Mouse (Mus musculus) forebrain, postnatal 0 days (tissue): ENCODE measurements around the gene Olfr612. TPM values are rescaled to one million over a fixed set of nuclear protein-coding genes. Genes with fewer than 3 reads are reported as not detected.
"Not testable (repeated sequence)": the region's sequence is repeated elsewhere in the genome, so short reads cannot be mapped to it uniquely, and the experiment has no call there.

ENCODE experiments used
- ATAC-seq: fragments of 200-750 bp; cut with Nextera tagmentation; 2 replicates; pipeline ENCODE4 v1.8.0; 2017; ENCODE audit warnings: mild to moderate bottlenecking, moderate library complexity
- DNase-seq: peaks from one replicate; pipeline ENCODE4 v3.0.0-alpha.2; 2015
- H3K27ac ChIP-seq: fragments of 300-500 bp; sonication (generic); 2 replicates; pipeline ENCODE4 v1.5.1; 2014; ENCODE audit warnings: low read depth, mild to moderate bottlenecking, antibody characterized with exemption, low read length, moderate library complexity, mixed read lengths
- H3K27me3 ChIP-seq: fragments of 300-500 bp; sonication (generic); 2 replicates; pipeline ENCODE4 v1.6.1; 2014; ENCODE audit warnings: mild to moderate bottlenecking, low read length, mixed read lengths; ENCODE audit not compliant: insufficient read depth
- H3K36me3 ChIP-seq: fragments of 300-500 bp; sonication (generic); 2 replicates; pipeline ENCODE4 v1.6.1; 2014; ENCODE audit warnings: mild to moderate bottlenecking, moderate library complexity; ENCODE audit not compliant: insufficient read depth
- H3K4me1 ChIP-seq: fragments of 300-500 bp; sonication (generic); 2 replicates; pipeline ENCODE4 v1.6.1; 2014; ENCODE audit warnings: antibody characterized with exemption; ENCODE audit not compliant: insufficient read depth
- H3K4me2 ChIP-seq: fragments of 300-500 bp; sonication (generic); 2 replicates; pipeline ENCODE4 v1.6.1; 2014; ENCODE audit warnings: low read depth, mild to moderate bottlenecking, moderate library complexity
- H3K4me3 ChIP-seq: fragments of 300-500 bp; sonication (generic); 2 replicates; pipeline ENCODE4 v1.5.1; 2014; ENCODE audit warnings: low read depth, low read length, mixed read lengths
- H3K9ac ChIP-seq: fragments of 300-500 bp; sonication (generic); 2 replicates; pipeline ENCODE4 v1.6.1; 2014; ENCODE audit warnings: mild to moderate bottlenecking
- H3K9me3 ChIP-seq: fragments of 300-500 bp; sonication (generic); 2 replicates; pipeline ENCODE4 v1.6.1; 2016; ENCODE audit warnings: low read length
- CTCF ChIP-seq: sonication (generic); IDR thresholded peaks from 2 replicates; pipeline ENCODE4 v1.5.1; 2016; ENCODE audit warnings: antibody characterized with exemption, control low read depth, low read depth
- WGBS: fragments of 180-500 bp; shearing (Covaris S2); extraction: QIAGEN DNeasy Blood & Tissue Kit; methylation state at CpG from one replicate; pipeline ENCODE4 v1.1.7; 2014; 5-methylcytosine and 5-hydroxymethylcytosine counted together
- polyA plus RNA-seq: library from polyadenylated mRNA; unstranded; fragments of >200 nt; fragmentation: Nextera tagmentation; extraction: Ambion mirVana; gene quantifications from 2 replicates; pipeline ENCODE4 v1.2.1, GENCODE M21; 2015
- total RNA-seq: library from RNA; depleted of rRNA; stranded (reverse); fragments of >200 nt; gene quantifications from 2 replicates; pipeline ENCODE4 v1.2.3, GENCODE M21; 2014; rRNA removed

Olfr612 gene
- not detected in 2 replicates for total RNA-seq
- polyA plus RNA-seq = not detected in 2 replicates

DNA sequence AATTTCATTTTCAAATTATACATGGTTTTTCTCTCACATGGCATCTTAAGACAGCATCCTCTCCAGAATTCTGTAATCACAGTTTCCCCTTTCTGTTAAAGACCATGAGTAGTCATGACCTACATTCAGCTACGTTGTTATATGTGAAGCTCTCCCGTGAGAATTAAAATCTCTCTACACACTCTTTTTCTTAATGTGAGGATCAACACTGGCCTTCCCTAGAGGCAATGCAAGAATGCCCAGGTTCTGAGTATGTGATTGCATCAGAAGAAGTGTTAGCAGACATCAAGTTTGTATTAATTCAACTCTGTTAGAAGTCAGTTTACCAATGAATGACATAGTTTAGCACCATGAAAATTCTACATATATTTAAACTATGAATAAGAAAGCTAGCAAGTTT is at the start of gene Olfr612:
TSS of gene Olfr612 (minus strand) at position 101 of the 400 bp plus-strand sequence.
- H3K27ac ChIP-seq, H3K36me3 ChIP-seq, H3K4me1 ChIP-seq, H3K4me2 ChIP-seq, H3K27me3 ChIP-seq, ATAC-seq, DNase-seq, H3K9ac ChIP-seq, H3K4me3 ChIP-seq, H3K9me3 ChIP-seq: not testable (repeated sequence)
- WGBS = 88% methylated on average over 2 of the region's 2 CpGs

DNA sequence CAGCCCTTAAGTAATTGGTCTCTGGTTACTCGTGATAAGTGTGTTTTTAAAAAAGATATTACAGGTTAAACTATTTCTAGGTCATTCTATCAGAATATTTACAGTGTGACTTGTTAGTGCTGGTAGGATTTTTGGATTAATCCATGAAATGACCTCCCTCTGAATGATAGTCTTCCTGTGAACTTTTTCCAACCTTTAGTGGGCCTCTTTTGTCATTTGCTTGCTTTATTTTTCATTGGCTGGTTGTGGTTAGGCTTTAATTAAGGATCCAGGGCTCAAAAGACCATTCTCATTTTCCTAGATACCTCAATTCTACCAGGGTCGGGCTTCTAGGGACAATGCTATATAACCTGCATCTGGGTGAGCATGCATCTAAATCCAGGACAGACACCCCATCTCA is 47.3 kb upstream of the Olfr612 start, which contains the start of gene Olfr618:
TSS of gene Olfr618 (plus strand) at position 301 of the 400 bp plus-strand sequence.
- WGBS = 48% methylated on average over 2 of the region's 2 CpGs
- H3K27me3 ChIP-seq = no peaks in the 10 kb centered on the region
- no peaks in the 10 kb centered on the region for H3K36me3 ChIP-seq
- no peaks in the 10 kb centered on the region for H3K4me1 ChIP-seq
- no peak for ATAC-seq
- no peak for DNase-seq
- no peak within 1 kb of the TSS for H3K9ac ChIP-seq
- H3K9me3 ChIP-seq = no peaks in the 10 kb centered on the region
- no peak within 1 kb of the TSS for H3K4me2 ChIP-seq
- no peak for TF ChIP-seq CTCF
- no peak within 1 kb of the TSS for H3K27ac ChIP-seq
- no peak within 1 kb of the TSS for H3K4me3 ChIP-seq

DNA sequence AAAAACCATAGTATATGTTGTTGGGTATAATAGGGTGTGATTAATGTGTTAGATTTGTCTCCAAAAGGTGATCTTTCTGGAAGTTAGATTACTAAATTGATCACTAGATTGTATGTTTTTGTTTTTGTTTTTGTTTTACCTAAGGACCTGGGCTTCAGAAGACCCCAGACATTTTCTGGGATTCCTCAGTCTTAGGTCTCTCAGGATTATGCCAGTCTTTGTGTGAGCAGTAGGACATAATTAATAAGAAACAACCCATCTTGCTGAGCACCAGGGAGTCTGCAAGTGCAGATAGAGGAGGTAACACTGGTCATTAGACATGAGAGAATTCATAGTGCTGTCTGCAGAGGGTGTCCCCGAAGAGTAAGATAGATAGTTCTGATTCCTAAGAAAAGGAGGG is 30.2 kb upstream of the Olfr612 start, which contains the start of gene Olfr617:
TSS of gene Olfr617 (plus strand) at position 301 of the 400 bp plus-strand sequence.
- DNase-seq = no peak
- H3K9me3 ChIP-seq = no peaks in the 10 kb centered on the region
- no peaks in the 10 kb centered on the region for H3K27me3 ChIP-seq
- no peaks in the 10 kb centered on the region for H3K4me1 ChIP-seq
- WGBS = 82% methylated on average over 1 of the region's 1 CpGs
- H3K4me2 ChIP-seq = no peak within 1 kb of the TSS
- H3K4me3 ChIP-seq = no peak within 1 kb of the TSS
- no peaks in the 10 kb centered on the region for H3K36me3 ChIP-seq
- no peak within 1 kb of the TSS for H3K9ac ChIP-seq
- H3K27ac ChIP-seq = no peak within 1 kb of the TSS
- ATAC-seq = no peak
- no peak for TF ChIP-seq CTCF

DNA sequence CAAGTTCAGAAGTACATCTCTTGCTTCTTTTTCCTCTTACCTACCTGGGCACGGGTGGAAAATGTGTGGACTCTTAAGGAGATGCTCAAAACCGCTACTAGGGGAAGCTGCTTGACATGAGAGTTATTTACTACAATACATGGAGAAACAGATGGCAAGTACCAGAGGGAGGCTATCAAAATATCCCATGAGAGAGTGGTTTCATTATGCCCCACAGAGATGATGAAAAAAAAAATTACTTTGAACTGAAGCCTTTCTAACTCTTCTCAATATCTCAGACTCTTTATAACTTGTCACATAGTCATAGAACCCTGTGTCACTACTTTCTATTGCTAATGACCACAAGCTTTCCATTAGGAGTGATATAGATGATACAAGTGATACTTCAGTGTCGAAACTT is 26.5 kb upstream of the Olfr612 start, which contains the start of gene Olfr616:
TSS of gene Olfr616 (minus strand) at position 101 of the 400 bp plus-strand sequence.
- TF ChIP-seq CTCF = no peak
- no peaks in the 10 kb centered on the region for H3K9me3 ChIP-seq
- no peaks in the 10 kb centered on the region for H3K36me3 ChIP-seq
- no peaks in the 10 kb centered on the region for H3K4me1 ChIP-seq
- DNase-seq (no peak), ATAC-seq (no peak)
- H3K27me3 ChIP-seq = no peaks in the 10 kb centered on the region
- WGBS = 88% methylated on average over 3 of the region's 3 CpGs
- H3K4me2 ChIP-seq = no peak within 1 kb of the TSS
- no peak within 1 kb of the TSS for H3K27ac ChIP-seq
- no peak within 1 kb of the TSS for H3K4me3 ChIP-seq
- no peak within 1 kb of the TSS for H3K9ac ChIP-seq

DNA sequence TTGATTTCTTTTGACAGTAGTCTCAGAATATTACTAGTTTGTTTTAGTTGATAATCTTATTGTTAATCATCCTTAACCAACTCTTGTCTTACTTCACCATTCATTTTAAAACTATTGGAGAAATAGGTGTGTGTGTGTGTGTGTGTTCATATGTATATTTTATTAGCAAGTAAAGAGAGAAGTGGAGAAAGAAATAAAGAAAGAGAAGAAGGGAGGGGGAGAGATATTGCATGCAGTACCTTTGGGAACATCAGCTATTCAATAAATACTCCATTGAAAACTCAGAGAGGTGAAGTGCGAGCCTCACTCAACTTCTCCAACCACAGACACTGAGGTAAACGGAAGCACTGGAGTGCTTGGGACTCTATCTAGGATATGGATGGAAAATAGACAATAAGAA is 13.3 kb upstream of the Olfr612 start, which contains the start of gene Olfr615:
TSS of gene Olfr615 (plus strand) at position 301 of the 400 bp plus-strand sequence.
- Histone ChIP-seq H3K9ac (no peak within 1 kb of the TSS), H3K27me3 (no peaks in the 10 kb centered on the region), H3K9me3 (no peaks in the 10 kb centered on the region), H3K4me3 (no peak within 1 kb of the TSS), H3K4me1 (no peaks in the 10 kb centered on the region), H3K36me3 (no peaks in the 10 kb centered on the region), H3K27ac (no peak within 1 kb of the TSS), H3K4me2 (no peak within 1 kb of the TSS)
- no peak for ATAC-seq
- no peak for TF ChIP-seq CTCF
- WGBS = 81% methylated on average over 2 of the region's 2 CpGs
- no peak for DNase-seq

DNA sequence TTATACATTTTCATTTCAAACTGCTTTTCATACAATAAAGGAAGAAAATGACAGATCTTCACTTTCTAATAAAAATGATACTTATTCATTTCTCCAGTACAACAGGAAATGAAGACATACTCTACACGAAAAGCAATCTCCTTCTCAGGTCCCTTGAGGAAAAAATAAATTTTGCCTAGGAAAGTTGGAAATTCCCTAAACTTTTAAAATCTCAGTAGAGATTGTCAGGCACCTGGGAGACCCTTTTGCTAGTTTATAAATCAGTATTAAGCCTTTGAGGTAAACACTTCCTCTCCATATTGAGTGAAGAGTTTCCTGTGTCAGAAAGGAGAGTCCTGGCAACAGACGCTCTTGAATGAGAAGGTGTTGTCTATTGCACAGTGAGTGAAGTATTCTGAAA is 5.3 kb upstream of the Olfr612 start, which contains the start of gene Olfr613:
TSS of gene Olfr613 (plus strand) at position 301 of the 400 bp plus-strand sequence.
- DNase-seq (no peak), ATAC-seq (no peak)
- WGBS = 85% methylated on average over 2 of the region's 2 CpGs
- no peak within 1 kb of the TSS for H3K9ac ChIP-seq
- no peaks in the 10 kb centered on the region for H3K27me3 ChIP-seq
- no peaks in the 10 kb centered on the region for H3K9me3 ChIP-seq
- no peak within 1 kb of the TSS for H3K4me2 ChIP-seq
- no peak within 1 kb of the TSS for H3K4me3 ChIP-seq
- H3K36me3 ChIP-seq = no peaks in the 10 kb centered on the region
- no peak for TF ChIP-seq CTCF
- no peaks in the 10 kb centered on the region for H3K4me1 ChIP-seq
- no peak within 1 kb of the TSS for H3K27ac ChIP-seq

DNA sequence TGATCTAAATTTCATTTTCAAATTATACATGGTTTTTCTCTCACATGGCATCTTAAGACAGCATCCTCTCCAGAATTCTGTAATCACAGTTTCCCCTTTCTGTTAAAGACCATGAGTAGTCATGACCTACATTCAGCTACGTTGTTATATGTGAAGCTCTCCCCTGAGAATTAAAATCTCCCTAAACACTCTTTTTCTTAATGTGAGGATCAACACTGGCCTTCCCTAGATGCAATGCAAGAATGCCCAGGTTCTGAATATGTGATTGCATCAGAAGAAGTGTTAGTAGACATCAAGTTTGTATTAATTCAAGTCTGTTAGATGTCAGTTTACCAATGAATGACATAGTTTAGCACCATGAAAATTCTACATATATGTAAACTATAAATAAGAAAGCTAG is 21.8 kb downstream of the Olfr612 start, which contains the start of gene Olfr611:
TSS of gene Olfr611 (minus strand) at position 101 of the 400 bp plus-strand sequence.
- 61% methylated on average over 1 of the region's 1 CpGs for WGBS
- ATAC-seq, H3K36me3 ChIP-seq: not testable (repeated sequence)

More for the DNA sequence above, 21.8 kb downstream of the Olfr612 start, which contains the start of gene Olfr611:
- not testable (repeated sequence) for H3K4me3 ChIP-seq, H3K9ac ChIP-seq, H3K9me3 ChIP-seq, H3K4me1 ChIP-seq, H3K27me3 ChIP-seq, H3K27ac ChIP-seq, DNase-seq, H3K4me2 ChIP-seq
